Mouse (Mus musculus): Measurements from ENCODE around the gene Dnajc16. TPM values are rescaled to one million over a fixed set of nuclear protein-coding genes. Genes with fewer than 3 reads are reported as not detected.

Gene Dnajc16
- polyA plus RNA-seq, 1 experiment from 2014 or later: 3.1 TPM

DNA sequence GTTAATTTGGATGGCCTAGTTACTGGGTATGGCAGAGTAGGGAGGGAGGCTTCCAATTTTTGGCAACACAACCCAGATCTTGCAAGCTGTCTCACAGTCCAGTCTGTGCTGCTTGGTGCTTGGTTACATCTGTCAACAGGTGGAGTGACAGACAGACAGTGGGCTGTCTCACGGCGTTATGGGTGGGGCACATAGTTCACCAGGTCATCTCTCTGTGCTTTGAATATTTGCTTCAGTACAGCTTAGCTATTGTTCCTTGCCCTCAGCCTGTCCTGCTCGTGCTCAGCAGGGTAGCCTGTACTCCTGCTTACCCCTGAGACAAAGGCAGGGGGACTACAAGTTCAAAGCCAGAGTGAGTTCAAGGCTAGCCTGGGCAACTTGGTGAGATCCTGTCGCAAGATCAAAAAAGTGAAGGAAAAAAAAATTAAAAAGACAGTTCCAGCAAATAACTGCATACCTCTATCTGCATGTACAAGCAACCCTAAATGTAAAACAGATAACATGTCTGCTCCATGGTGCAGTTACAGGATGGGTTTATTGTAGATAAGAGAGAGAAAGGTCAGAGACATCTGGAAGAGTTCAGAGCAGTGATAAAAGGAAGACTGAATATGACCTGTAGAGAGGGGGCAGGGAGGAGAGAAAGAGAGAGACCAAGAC, 39.2 kb downstream of the Dnajc16 start:
- Histone ChIP-seq H3K27ac (replicated peaks; ENCODE audit: low read depth, low read length) (0 out of 2 replicates have a peak overlapping the region, but pooled peaks have one; percentile 40), H3K4me1 (ENCODE audit: control insufficient read depth, insufficient read depth, low read length) (no peaks in the 10 kb centered on the region), H3K4me2 (ENCODE audit: low read depth, low read length) (no peak overlapping the region), H3K36me3 (ENCODE audit: control insufficient read depth, insufficient read depth, low read length) (no peaks in the 10 kb centered on the region), H3K4me3 (ENCODE audit: low read depth, low read length) (no peak overlapping the region), H3K9ac (ENCODE audit: low read depth, low read length) (no peak overlapping the region), H3K9me3 (ENCODE audit: control insufficient read depth, low read length) (no peaks in the 10 kb centered on the region), H3K27me3 (replicated peaks; ENCODE audit: control insufficient read depth, insufficient read depth, low read length) (no peaks in the 10 kb centered on the region)
- 0 out of 2 replicates have a peak, but pooled peaks have one; percentile 33 for ATAC-seq (ENCODE audit: low read depth)
- DNase-seq (ENCODE audit: low spot score): peak; percentile 29
- 34% methylated on average over 4 of the region's 4 CpGs for WGBS

DNA sequence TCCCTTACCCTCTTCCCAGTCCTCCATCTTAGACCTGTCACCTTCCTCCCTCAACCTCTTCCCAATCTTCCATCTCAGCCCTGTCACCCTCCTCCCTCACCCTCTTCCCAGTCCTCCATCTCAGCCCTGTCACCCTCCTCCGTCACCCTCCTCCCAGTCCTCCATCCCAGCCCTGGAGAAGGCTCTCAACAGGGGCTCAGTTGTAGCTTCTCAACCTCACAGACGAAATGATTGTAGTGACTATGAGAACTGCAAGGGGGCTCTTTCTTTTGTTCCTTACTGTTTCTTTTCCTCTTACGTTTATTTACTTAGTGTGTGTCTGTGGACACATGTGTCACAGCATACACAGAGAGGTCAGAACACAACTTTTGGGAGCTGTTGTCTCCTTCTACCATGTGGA, 39.9 kb downstream of the Dnajc16 start:
- 61% methylated on average over 3 of the region's 3 CpGs for WGBS
- H3K4me2 ChIP-seq (ENCODE audit: low read depth, low read length): no peak overlapping the region
- H3K36me3 ChIP-seq (ENCODE audit: control insufficient read depth, insufficient read depth, low read length): no peaks in the 10 kb centered on the region

DNA sequence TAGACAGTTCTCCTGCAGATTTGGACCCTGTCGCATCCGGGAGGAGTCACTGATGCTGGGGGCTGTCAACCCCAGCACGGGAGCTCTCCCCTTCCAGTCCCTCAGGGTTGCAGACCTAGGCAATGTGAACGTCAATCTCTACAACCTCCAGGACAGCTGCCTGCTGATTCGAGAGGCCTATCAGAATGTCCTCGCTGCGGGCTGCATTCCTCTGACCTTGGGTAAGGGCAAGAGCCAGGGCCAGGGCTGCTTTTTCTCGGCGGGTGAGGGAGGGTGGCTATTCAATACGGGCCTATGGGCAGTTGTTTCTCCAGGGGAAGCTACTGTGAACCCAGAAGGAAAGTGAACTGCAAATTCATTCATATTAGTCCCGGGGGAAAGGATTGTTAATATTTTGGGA, 41.2 kb downstream of the Dnajc16 start:
- Histone ChIP-seq H3K4me1 (ENCODE audit: control insufficient read depth, insufficient read depth, low read length) (no peaks in the 10 kb centered on the region), H3K9me3 (ENCODE audit: control insufficient read depth, low read length) (no peaks in the 10 kb centered on the region), H3K4me3 (ENCODE audit: low read depth, low read length) (no peak overlapping the region), H3K4me2 (ENCODE audit: low read depth, low read length) (no peak overlapping the region), H3K36me3 (ENCODE audit: control insufficient read depth, insufficient read depth, low read length) (no peaks in the 10 kb centered on the region), H3K27me3 (replicated peaks; ENCODE audit: control insufficient read depth, insufficient read depth, low read length) (no peaks in the 10 kb centered on the region), H3K27ac (replicated peaks; ENCODE audit: low read depth, low read length) (no peak overlapping the region), H3K9ac (ENCODE audit: low read depth, low read length) (no peak overlapping the region)
- DNase-seq (ENCODE audit: low spot score): no peak
- 36% methylated on average over 11 of the region's 11 CpGs for WGBS
- no peak for ATAC-seq (ENCODE audit: low read depth)

More for the DNA sequence above, 39.9 kb downstream of the Dnajc16 start:
- H3K9ac ChIP-seq (ENCODE audit: low read depth, low read length): no peak overlapping the region
- no peak overlapping the region for H3K27ac ChIP-seq (replicated peaks; ENCODE audit: low read depth, low read length)
- ATAC-seq (ENCODE audit: low read depth) (no peak), DNase-seq (ENCODE audit: low spot score) (no peak)
- H3K27me3 ChIP-seq (replicated peaks; ENCODE audit: control insufficient read depth, insufficient read depth, low read length): no peaks in the 10 kb centered on the region
- H3K9me3 ChIP-seq (ENCODE audit: control insufficient read depth, low read length): no peaks in the 10 kb centered on the region
- H3K4me1 ChIP-seq (ENCODE audit: control insufficient read depth, insufficient read depth, low read length): no peaks in the 10 kb centered on the region
- H3K4me3 ChIP-seq (ENCODE audit: low read depth, low read length): no peak overlapping the region

DNA sequence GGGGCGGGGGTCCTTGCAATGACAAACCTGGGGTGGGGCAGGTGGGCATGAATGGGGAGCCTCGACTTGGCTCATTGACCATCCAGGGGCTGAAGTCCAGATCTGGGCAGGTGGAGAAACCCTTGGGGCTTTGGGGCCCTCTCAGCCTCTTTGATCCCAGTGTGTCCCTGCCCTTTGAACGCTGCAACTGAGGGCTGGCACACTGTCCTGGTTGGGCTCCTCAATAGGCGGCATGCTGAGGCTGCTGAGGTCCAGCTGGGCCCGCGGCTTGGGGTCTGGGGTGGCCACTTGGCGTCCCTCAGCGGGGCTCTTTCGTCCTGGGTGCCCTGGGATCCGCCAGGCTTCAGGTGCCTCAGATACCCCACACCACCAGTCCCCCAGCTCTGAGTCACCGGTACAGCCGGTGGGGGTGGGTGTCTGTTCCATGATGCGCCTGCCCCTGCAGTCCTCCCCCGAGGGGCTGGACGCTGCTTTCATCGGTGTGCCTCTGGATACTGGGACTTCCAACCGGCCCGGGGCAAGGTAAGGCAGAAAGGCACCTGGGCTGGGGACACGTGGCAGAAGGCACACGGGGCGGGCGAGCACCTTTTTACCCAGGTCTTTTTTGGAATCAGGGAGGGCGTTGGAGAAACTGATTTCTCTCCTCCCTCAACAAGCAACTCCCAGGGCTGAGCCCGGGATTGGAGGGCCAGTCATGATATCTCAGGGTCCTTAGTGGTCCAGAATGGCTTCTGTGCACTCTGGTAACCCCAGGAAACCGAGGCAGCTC, 44.0 kb downstream of the Dnajc16 start, which contains the start of gene Agmat:
Gene Agmat (plus strand): TSS at position 95 of the 769 bp plus-strand sequence.
- Histone ChIP-seq H3K4me2 (ENCODE audit: low read depth, low read length) (no peak within 1 kb of the TSS), H3K4me3 (ENCODE audit: low read depth, low read length) (no peak within 1 kb of the TSS), H3K36me3 (ENCODE audit: control insufficient read depth, insufficient read depth, low read length) (no peaks in the 10 kb centered on the region), H3K9me3 (ENCODE audit: control insufficient read depth, low read length) (no peaks in the 10 kb centered on the region), H3K9ac (ENCODE audit: low read depth, low read length) (no peak within 1 kb of the TSS), H3K4me1 (ENCODE audit: control insufficient read depth, insufficient read depth, low read length) (no peaks in the 10 kb centered on the region), H3K27me3 (replicated peaks; ENCODE audit: control insufficient read depth, insufficient read depth, low read length) (no peaks in the 10 kb centered on the region), H3K27ac (replicated peaks; ENCODE audit: low read depth, low read length) (no peak within 1 kb of the TSS)
- WGBS: 18% methylated on average over 20 of the region's 25 CpGs
- no peak for DNase-seq (ENCODE audit: low spot score)
- no peak for ATAC-seq (ENCODE audit: low read depth)

DNA sequence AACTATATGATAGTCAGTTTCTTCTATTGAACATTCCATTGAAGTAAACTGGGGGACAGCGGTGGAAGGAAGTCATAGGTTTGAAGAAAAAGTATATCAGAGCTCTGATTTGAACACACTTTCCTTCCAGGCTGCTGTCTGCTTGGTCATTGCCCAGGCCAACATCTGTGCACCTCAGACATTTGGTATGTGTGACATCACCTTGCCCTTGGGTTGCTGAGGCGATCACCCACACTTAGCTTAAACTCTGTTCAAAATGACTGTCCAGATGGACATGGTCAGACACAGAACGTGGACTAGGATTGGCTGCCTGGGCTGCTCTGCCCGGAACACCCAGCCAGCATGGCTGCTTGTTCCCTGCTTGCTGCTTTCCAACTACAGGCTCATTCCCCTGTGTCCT, 48.4 kb downstream of the Dnajc16 start:
- H3K4me2 ChIP-seq (ENCODE audit: low read depth, low read length): no peak overlapping the region
- ATAC-seq (ENCODE audit: low read depth) (no peak), DNase-seq (ENCODE audit: low spot score) (no peak)
- H3K9me3 ChIP-seq (ENCODE audit: control insufficient read depth, low read length): no peaks in the 10 kb centered on the region
- H3K36me3 ChIP-seq (ENCODE audit: control insufficient read depth, insufficient read depth, low read length): no peaks in the 10 kb centered on the region
- no peaks in the 10 kb centered on the region for H3K4me1 ChIP-seq (ENCODE audit: control insufficient read depth, insufficient read depth, low read length)
- no peak overlapping the region for H3K9ac ChIP-seq (ENCODE audit: low read depth, low read length)
- 81% methylated on average over 4 of the region's 4 CpGs for WGBS
- H3K27ac ChIP-seq (replicated peaks; ENCODE audit: low read depth, low read length): no peak overlapping the region; the same call in 1 of the 2 replicates
- H3K4me3 ChIP-seq (ENCODE audit: low read depth, low read length): no peak overlapping the region
- no peaks in the 10 kb centered on the region for H3K27me3 ChIP-seq (replicated peaks; ENCODE audit: control insufficient read depth, insufficient read depth, low read length)

DNA sequence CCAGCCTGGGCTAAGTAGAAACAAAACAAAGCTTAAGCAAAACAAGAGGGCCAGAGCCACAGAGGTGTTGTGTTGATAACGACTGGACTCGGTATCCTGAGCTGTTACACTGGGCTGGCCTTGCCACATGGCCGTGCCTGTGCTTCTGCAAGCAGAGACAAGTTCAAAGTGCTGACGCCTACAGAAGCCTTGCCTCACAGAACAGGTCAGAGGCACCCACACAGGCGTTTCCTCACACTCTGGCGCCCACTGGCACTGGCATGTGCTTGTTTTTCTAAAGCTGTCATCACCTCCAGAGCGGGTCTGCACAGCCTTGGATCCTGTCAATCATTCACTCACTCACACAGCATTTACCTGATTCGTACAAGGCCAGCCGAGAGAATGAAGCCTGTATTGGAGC, 48.9 kb downstream of the Dnajc16 start:
- 51% methylated on average over 9 of the region's 9 CpGs for WGBS

DNA sequence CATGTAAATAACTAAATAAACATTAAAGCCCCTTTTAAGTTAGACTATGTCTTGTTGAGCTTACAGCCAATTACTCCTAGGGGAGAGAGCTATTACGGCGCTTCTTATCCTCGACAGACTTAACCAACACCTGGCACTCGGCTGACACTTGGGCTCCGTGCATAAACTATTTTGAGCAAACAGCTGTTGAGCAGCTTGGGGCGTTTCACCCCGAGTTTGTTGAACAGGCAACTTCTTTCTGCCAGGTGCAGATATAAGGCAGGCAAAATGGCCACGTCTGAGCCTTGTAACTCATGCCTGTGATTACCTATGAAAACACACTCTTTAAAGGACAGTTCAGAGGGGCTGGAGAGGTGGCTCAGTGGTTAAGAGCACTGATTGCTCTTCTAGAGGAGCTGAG, 52.7 kb downstream of the Dnajc16 start:
- 68% methylated on average over 8 of the region's 8 CpGs for WGBS

More for the DNA sequence above, 48.9 kb downstream of the Dnajc16 start:
- no peaks in the 10 kb centered on the region for H3K9me3 ChIP-seq (ENCODE audit: control insufficient read depth, low read length)
- peak; percentile 73 for DNase-seq (ENCODE audit: low spot score)
- no peak overlapping the region for H3K9ac ChIP-seq (ENCODE audit: low read depth, low read length)
- H3K4me2 ChIP-seq (ENCODE audit: low read depth, low read length): no peak overlapping the region
- peak overlapping the region; percentile 34; the same call in 1 of the 2 replicates for H3K27ac ChIP-seq (replicated peaks; ENCODE audit: low read depth, low read length)
- no peaks in the 10 kb centered on the region for H3K36me3 ChIP-seq (ENCODE audit: control insufficient read depth, insufficient read depth, low read length)
- peak; percentile 78 for ATAC-seq (ENCODE audit: low read depth)
- H3K4me3 ChIP-seq (ENCODE audit: low read depth, low read length): no peak overlapping the region
- H3K4me1 ChIP-seq (ENCODE audit: control insufficient read depth, insufficient read depth, low read length): no peaks in the 10 kb centered on the region
- H3K27me3 ChIP-seq (replicated peaks; ENCODE audit: control insufficient read depth, insufficient read depth, low read length): no peaks in the 10 kb centered on the region

DNA sequence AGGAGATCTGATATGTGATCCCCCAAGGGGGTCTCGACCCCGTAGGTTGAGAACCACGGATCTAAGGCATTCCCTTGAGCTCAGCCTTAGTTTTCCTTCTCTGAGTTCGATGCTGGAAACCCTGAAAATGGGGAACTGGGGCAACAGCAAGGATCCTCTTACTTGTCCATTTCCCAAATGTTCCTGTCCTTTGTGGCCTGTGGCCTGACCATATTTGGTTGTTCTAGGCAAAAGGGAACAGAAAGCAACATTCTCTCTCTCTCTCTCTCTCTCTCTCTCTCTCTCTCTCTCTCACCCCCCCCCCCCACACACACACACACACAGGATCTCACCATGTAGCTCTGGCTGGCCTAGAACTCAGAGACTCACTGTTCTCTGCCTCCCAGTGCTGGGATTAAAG, 53.9 kb downstream of the Dnajc16 start:
- Histone ChIP-seq H3K9ac (ENCODE audit: low read depth, low read length) (no peak overlapping the region), H3K9me3 (ENCODE audit: control insufficient read depth, low read length) (no peaks in the 10 kb centered on the region), H3K4me3 (ENCODE audit: low read depth, low read length) (no peak overlapping the region), H3K4me1 (ENCODE audit: control insufficient read depth, insufficient read depth, low read length) (peaks cover 5% of the 10 kb centered on the region; the same call in 1 of the 2 replicates), H3K27ac (replicated peaks; ENCODE audit: low read depth, low read length) (no peak overlapping the region), H3K27me3 (replicated peaks; ENCODE audit: control insufficient read depth, insufficient read depth, low read length) (no peaks in the 10 kb centered on the region), H3K4me2 (ENCODE audit: low read depth, low read length) (no peak overlapping the region), H3K36me3 (ENCODE audit: control insufficient read depth, insufficient read depth, low read length) (no peaks in the 10 kb centered on the region)
- 63% methylated on average over 4 of the region's 4 CpGs for WGBS
- DNase-seq (ENCODE audit: low spot score) (no peak), ATAC-seq (ENCODE audit: low read depth) (no peak)

More for the DNA sequence above, 52.7 kb downstream of the Dnajc16 start:
- no peak for ATAC-seq (ENCODE audit: low read depth)
- Histone ChIP-seq H3K9me3 (ENCODE audit: control insufficient read depth, low read length) (no peaks in the 10 kb centered on the region), H3K27ac (replicated peaks; ENCODE audit: low read depth, low read length) (no peak overlapping the region), H3K36me3 (ENCODE audit: control insufficient read depth, insufficient read depth, low read length) (no peaks in the 10 kb centered on the region), H3K4me3 (ENCODE audit: low read depth, low read length) (no peak overlapping the region), H3K4me1 (ENCODE audit: control insufficient read depth, insufficient read depth, low read length) (peaks cover 5% of the 10 kb centered on the region; the same call in 1 of the 2 replicates), H3K27me3 (replicated peaks; ENCODE audit: control insufficient read depth, insufficient read depth, low read length) (no peaks in the 10 kb centered on the region), H3K4me2 (ENCODE audit: low read depth, low read length) (no peak overlapping the region), H3K9ac (ENCODE audit: low read depth, low read length) (no peak overlapping the region)
- no peak for DNase-seq (ENCODE audit: low spot score)
